Mouse (Mus musculus) ES-Bruce4 (cell line): Measurements from ENCODE around the gene Klra1.
"Not testable (repeated sequence)": the region's sequence is repeated elsewhere in the genome, so short reads cannot be mapped to it uniquely, and the experiment has no call there.

Experiments used
- CTCF ChIP-seq: IDR thresholded peaks from one replicate; pipeline ENCODE4 v1.8.1; 2011; ENCODE audit warnings: low read depth, low read length
- EP300 ChIP-seq: IDR thresholded peaks from 2 replicates; pipeline ENCODE4 v1.6.1; 2011; ENCODE audit warnings: low read depth, low read length; ENCODE audit not compliant: insufficient read depth
- POLR2A ChIP-seq: IDR thresholded peaks from one replicate; pipeline ENCODE4 v1.8.1; 2011; ENCODE audit warnings: low read length; ENCODE audit not compliant: insufficient read depth

DNA sequence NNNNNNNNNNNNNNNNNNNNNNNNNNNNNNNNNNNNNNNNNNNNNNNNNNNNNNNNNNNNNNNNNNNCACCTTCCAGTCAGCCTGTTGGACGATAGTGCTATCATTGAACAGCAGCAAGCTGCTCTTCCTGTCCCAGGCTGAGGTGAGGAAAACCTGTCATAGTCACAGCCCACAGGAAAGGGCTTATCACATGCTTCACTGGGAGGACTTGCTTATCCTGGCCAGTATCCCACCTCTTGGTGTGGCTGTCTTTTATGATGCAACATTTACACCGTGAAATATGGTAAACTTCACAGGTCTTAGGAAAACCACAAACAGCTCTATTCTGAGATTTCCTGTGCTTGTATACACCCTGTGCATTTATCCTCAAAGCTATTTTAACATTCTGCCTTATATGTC is 44.7 kb downstream of the Klra1 start:
- not testable (repeated sequence) for TF ChIP-seq EP300, POLR2A, CTCF
